Mouse (Mus musculus) limb, embryonic 13.5 days (tissue): Measurements from ENCODE around the gene Krtap1-4. TPM values are rescaled to one million over a fixed set of nuclear protein-coding genes. Genes with fewer than 3 reads are reported as not detected.
"Not testable (repeated sequence)": the region's sequence is repeated elsewhere in the genome, so short reads cannot be mapped to it uniquely, and the experiment has no call there.

Experiments
- ATAC-seq: fragments of 200-750 bp; cut with Nextera tagmentation; 2 replicates; pipeline ENCODE4 v1.8.0; 2017; ENCODE audit warnings: low read depth, moderate number of reproducible peaks, moderate TSS enrichment; ENCODE audit not compliant: low FRiP score
- H3K27ac ChIP-seq: fragments of 300-500 bp; sonication (generic); 2 replicates; pipeline ENCODE4 v1.5.1; 2015; ENCODE audit warnings: inconsistent platforms, mild to moderate bottlenecking, moderate library complexity
- H3K27me3 ChIP-seq: fragments of 300-500 bp; sonication (generic); 2 replicates; pipeline ENCODE4 v1.6.1; 2015; ENCODE audit warnings: mild to moderate bottlenecking, inconsistent platforms
- H3K36me3 ChIP-seq: fragments of 300-500 bp; sonication (generic); 2 replicates; pipeline ENCODE4 v1.6.1; 2015; ENCODE audit warnings: inconsistent platforms, mild to moderate bottlenecking, moderate library complexity
- H3K4me1 ChIP-seq: fragments of 300-500 bp; sonication (generic); 2 replicates; pipeline ENCODE4 v1.6.1; 2015; ENCODE audit warnings: inconsistent platforms
- H3K4me2 ChIP-seq: fragments of 300-500 bp; sonication (generic); replicated peaks from 2 replicates; pipeline ENCODE4 v1.6.1; 2015; ENCODE audit warnings: inconsistent platforms, mild to moderate bottlenecking, moderate library complexity
- H3K4me3 ChIP-seq: fragments of 300-500 bp; sonication (generic); 2 replicates; pipeline ENCODE4 v1.5.1; 2015; ENCODE audit warnings: moderate library complexity, mild to moderate bottlenecking, inconsistent platforms
- H3K9ac ChIP-seq: fragments of 300-500 bp; sonication (generic); 2 replicates; pipeline ENCODE4 v1.6.1; 2015; ENCODE audit warnings: mild to moderate bottlenecking, inconsistent platforms
- H3K9me3 ChIP-seq: fragments of 300-500 bp; sonication (generic); 2 replicates; pipeline ENCODE4 v1.6.1; 2016; ENCODE audit warnings: inconsistent platforms
- WGBS: fragments of 180-500 bp; shearing (Covaris S2); methylation state at CpG from one replicate; pipeline ENCODE4 v1.1.7; 2015; 5-methylcytosine and 5-hydroxymethylcytosine counted together
- polyA plus RNA-seq: library from polyadenylated mRNA; unstranded; fragments of >200 nt; fragmentation: Nextera tagmentation; extraction: Ambion mirVana; gene quantifications from 2 replicates; pipeline ENCODE4 v1.2.1, GENCODE M21; 2015

The Krtap1-4 gene
- polyA plus RNA-seq: not detected in 2 replicates

- Histone ChIP-seq H3K4me1 (no peaks in the 10 kb centered on the region), H3K27me3 (no peaks in the 10 kb centered on the region), H3K36me3 (no peaks in the 10 kb centered on the region), H3K4me3 (no peak within 1 kb of the TSS), H3K27ac (no peak within 1 kb of the TSS), H3K9ac (no peak within 1 kb of the TSS), H3K9me3 (no peaks in the 10 kb centered on the region), H3K4me2 (no peak within 1 kb of the TSS)
- WGBS: 66% methylated on average over 5 of the region's 5 CpGs
- ATAC-seq: no peak
These were observed at the start of gene Krtap1-4 for GRCm38 (mm10) chr11:99583245-99583704. TSS of gene Krtap1-4 (minus strand) at chr11:99583654.

- WGBS: 69% methylated on average over 3 of the region's 3 CpGs
- H3K4me2 ChIP-seq: no peak overlapping the region
- no peaks in the 10 kb centered on the region for H3K36me3 ChIP-seq
- H3K9me3 ChIP-seq: no peaks in the 10 kb centered on the region
- H3K27ac ChIP-seq: no peak overlapping the region
- peaks cover 5% of the 10 kb centered on the region; the same call in 1 of the 2 replicates for H3K27me3 ChIP-seq
- no peak for ATAC-seq
- H3K4me3 ChIP-seq: no peak overlapping the region
- H3K9ac ChIP-seq: no peak overlapping the region
- H3K4me1 ChIP-seq: no peaks in the 10 kb centered on the region
These were observed 47.4 kb upstream of the Krtap1-4 start for GRCm38 (mm10) chr11:99630890-99631289.

DNA sequence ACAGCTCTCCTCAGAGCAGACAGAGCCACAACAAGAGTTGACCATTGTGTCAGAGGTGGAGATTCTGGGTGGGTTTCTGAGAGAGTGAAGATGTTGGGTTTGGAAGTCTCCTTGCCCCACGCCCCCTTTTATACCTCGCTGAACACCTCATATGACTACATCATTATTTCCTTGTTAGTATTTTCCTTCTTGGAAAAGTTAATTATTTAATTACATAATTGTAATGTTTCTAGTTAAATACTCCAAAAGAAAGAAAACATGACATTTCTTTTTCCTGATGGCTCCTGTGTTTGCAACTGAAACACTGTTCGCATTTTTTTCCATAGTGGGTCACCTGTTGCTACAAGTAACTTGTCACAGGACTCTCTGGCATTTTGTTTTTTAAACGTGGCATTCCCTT is 44.7 kb upstream of the Krtap1-4 start, which contains the start of gene Krtap4-1:
Gene Krtap4-1 (minus strand): TSS at position 101 of the 400 bp plus-strand sequence.
- WGBS: 81% methylated on average over 4 of the region's 4 CpGs
- ATAC-seq: no peak
- Histone ChIP-seq H3K36me3 (no peaks in the 10 kb centered on the region), H3K4me3 (no peak within 1 kb of the TSS), H3K4me2 (no peak within 1 kb of the TSS), H3K27me3 (peaks cover 3% of the 10 kb centered on the region; the same call in 1 of the 2 replicates), H3K27ac (no peak within 1 kb of the TSS), H3K9me3 (no peaks in the 10 kb centered on the region), H3K4me1 (no peaks in the 10 kb centered on the region), H3K9ac (no peak within 1 kb of the TSS)

- Histone ChIP-seq H3K36me3 (no peaks in the 10 kb centered on the region), H3K9me3 (no peaks in the 10 kb centered on the region), H3K27ac (no peak within 1 kb of the TSS), H3K4me1 (no peaks in the 10 kb centered on the region), H3K4me2 (no peak within 1 kb of the TSS), H3K4me3 (no peak within 1 kb of the TSS), H3K27me3 (no peaks in the 10 kb centered on the region), H3K9ac (no peak within 1 kb of the TSS)
- 78% methylated on average over 2 of the region's 2 CpGs for WGBS
- no peak for ATAC-seq
These were observed 36.9 kb upstream of the Krtap1-4 start, which contains the start of gene Gm11562 for GRCm38 (mm10) chr11:99620335-99620734. TSS of gene Gm11562 (minus strand) at chr11:99620435.

DNA sequence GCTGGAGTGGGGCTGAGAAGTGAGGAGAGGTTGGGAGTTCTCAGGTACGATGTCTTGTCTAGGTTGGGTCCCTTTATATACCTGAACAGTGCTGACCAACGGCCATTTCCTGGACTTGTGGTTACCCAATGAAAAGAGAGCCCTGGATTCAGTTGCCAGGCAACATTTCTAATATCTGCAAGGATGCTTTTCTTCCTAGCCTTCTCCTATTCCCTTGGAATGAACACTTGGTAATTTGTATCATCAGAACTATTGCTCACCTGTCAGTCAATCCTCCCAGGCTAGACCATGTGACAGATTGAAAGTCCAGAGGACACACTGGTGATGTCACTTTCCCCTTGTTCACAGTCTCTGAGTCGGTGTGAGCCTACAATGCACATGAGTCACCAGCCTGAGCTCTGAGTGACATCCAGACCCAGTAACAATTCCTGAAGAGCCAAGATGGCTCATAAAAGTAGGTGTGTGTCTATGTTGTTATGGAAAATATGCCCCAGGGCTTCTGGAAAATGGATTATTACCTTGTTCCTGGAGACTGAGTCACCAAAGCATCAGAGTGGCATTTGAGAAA is 31.4 kb upstream of the Krtap1-4 start, which contains the start of gene Krtap2-4:
Gene Krtap2-4 (minus strand): TSS at position 51 of the 568 bp plus-strand sequence.
- no peaks in the 10 kb centered on the region for H3K36me3 ChIP-seq
- H3K27ac ChIP-seq: no peak within 1 kb of the TSS
- H3K9me3 ChIP-seq: no peaks in the 10 kb centered on the region
- H3K9ac ChIP-seq: no peak within 1 kb of the TSS
- H3K4me3 ChIP-seq: no peak within 1 kb of the TSS
- no peak within 1 kb of the TSS for H3K4me2 ChIP-seq
- ATAC-seq: no peak
- H3K27me3 ChIP-seq: no peaks in the 10 kb centered on the region
- WGBS: 76% methylated on average over 3 of the region's 3 CpGs
- H3K4me1 ChIP-seq: no peaks in the 10 kb centered on the region

- not testable (repeated sequence) for H3K36me3 ChIP-seq, H3K4me2 ChIP-seq, H3K9me3 ChIP-seq, H3K4me1 ChIP-seq, H3K27ac ChIP-seq, ATAC-seq, H3K27me3 ChIP-seq, H3K9ac ChIP-seq, H3K4me3 ChIP-seq
- 24% methylated on average over 2 of the region's 2 CpGs for WGBS
These were observed 26.6 kb upstream of the Krtap1-4 start, which contains the start of gene Gm11937 for GRCm38 (mm10) chr11:99610089-99610488. TSS of gene Gm11937 (minus strand) at chr11:99610189.

GRCm38 (mm10) chr11:99609126-99609525 is 25.7 kb upstream of the Krtap1-4 start:
- no peaks in the 10 kb centered on the region for H3K4me1 ChIP-seq
- H3K9me3 ChIP-seq: no peaks in the 10 kb centered on the region
- no peak for ATAC-seq
- no peak overlapping the region for H3K27ac ChIP-seq
- no peak overlapping the region for H3K9ac ChIP-seq
- H3K4me2 ChIP-seq: no peak overlapping the region
- H3K4me3 ChIP-seq: no peak overlapping the region
- H3K27me3 ChIP-seq: no peaks in the 10 kb centered on the region
- 62% methylated on average over 1 of the region's 1 CpGs for WGBS
- H3K36me3 ChIP-seq: no peaks in the 10 kb centered on the region

DNA sequence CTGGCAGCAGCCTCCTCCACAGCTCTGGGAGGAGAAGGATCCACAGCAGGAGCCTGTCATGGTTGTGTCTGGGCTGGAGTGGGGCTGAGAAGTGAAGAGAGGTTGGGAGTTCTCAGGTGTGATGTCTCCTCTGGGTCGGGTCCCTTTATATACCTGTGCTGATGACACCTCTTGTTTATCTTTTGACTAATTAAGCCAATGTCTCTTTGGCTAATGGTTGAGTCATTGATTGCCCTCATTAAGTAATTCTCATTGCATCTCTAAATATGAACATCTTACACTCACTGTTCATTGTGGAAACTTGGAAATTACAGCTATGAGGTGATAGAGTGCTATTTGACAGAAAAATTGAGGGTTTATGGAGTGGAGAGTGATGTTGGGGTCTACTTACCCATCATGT is 19.8 kb upstream of the Krtap1-4 start, which contains the start of gene Gm11938:
Gene Gm11938 (minus strand): TSS at position 101 of the 400 bp plus-strand sequence.
- H3K9me3 ChIP-seq, H3K36me3 ChIP-seq, ATAC-seq, H3K4me2 ChIP-seq, H3K9ac ChIP-seq, H3K4me1 ChIP-seq, H3K27me3 ChIP-seq, H3K27ac ChIP-seq, H3K4me3 ChIP-seq: not testable (repeated sequence)
- 44% methylated on average over 1 of the region's 1 CpGs for WGBS

DNA sequence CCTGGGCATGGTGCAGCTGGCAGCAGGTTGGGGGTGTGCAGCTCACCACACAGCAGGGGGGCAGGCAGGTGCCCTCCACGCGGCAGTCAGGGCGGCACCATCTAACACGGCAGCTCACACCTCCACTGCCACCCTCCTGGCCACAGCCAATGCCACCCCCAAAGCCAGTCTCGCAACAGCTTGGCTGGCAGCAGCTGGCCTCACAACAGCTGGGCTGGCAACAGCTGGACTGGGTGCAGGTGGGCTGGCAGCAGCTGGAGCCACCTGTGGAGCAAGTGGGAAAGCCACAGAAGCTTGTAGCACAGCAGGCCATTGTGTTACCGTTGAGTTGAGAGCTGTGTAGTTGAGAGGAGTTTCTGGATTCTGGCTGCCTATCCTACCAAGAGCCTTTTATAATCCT is 14.3 kb upstream of the Krtap1-4 start, which contains the start of gene Krtap9-3:
Gene Krtap9-3 (minus strand): TSS at position 364 of the 400 bp plus-strand sequence.
- not testable (repeated sequence) for H3K4me1 ChIP-seq, H3K9me3 ChIP-seq, H3K4me3 ChIP-seq, H3K4me2 ChIP-seq, ATAC-seq, H3K9ac ChIP-seq, H3K27me3 ChIP-seq, H3K27ac ChIP-seq, H3K36me3 ChIP-seq
- WGBS: 73% methylated on average over 6 of the region's 6 CpGs

- Histone ChIP-seq H3K4me3 (no peak within 1 kb of the TSS), H3K4me2 (no peak within 1 kb of the TSS), H3K27me3 (no peaks in the 10 kb centered on the region), H3K36me3 (no peaks in the 10 kb centered on the region), H3K9ac (no peak within 1 kb of the TSS), H3K27ac (no peak within 1 kb of the TSS), H3K9me3 (no peaks in the 10 kb centered on the region), H3K4me1 (no peaks in the 10 kb centered on the region)
- 76% methylated on average over 6 of the region's 6 CpGs for WGBS
- no peak for ATAC-seq
These were observed 7.5 kb upstream of the Krtap1-4 start, which contains the start of gene Krtap1-3 for GRCm38 (mm10) chr11:99590981-99591380. TSS of gene Krtap1-3 (minus strand) at chr11:99591339.

DNA sequence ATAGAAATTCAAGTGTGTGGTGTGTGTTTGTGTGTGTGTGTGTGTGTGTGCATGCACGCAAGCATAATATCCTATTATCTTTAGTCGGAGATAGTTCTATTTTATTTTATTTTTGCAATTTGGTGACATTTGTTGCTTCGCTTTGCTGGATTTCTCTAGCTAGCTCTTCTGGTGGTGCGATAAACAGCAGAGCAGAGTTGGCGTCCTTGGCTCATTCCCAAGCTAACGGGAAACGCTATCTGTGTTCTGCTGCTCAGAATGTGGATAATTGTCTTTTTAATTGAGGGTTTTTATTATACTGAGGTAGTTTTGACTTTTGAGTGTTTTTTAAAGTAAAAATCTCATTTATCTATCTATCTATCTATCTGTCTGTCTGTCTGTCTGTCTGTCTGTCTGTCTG is 1.6 kb upstream of the Krtap1-4 start:
- no peaks in the 10 kb centered on the region for H3K36me3 ChIP-seq
- H3K27ac ChIP-seq: no peak overlapping the region
- H3K4me1 ChIP-seq: no peaks in the 10 kb centered on the region
- no peak for ATAC-seq
- no peak overlapping the region for H3K4me3 ChIP-seq
- no peak overlapping the region for H3K9ac ChIP-seq
- no peaks in the 10 kb centered on the region for H3K9me3 ChIP-seq
- no peak overlapping the region for H3K4me2 ChIP-seq
- H3K27me3 ChIP-seq: no peaks in the 10 kb centered on the region
- 89% methylated on average over 7 of the region's 7 CpGs for WGBS

GRCm38 (mm10) chr11:99581564-99581963 is 1.9 kb downstream of the Krtap1-4 start:
- no peaks in the 10 kb centered on the region for H3K9me3 ChIP-seq
- H3K4me3 ChIP-seq: no peak overlapping the region
- no peak overlapping the region for H3K4me2 ChIP-seq
- no peaks in the 10 kb centered on the region for H3K4me1 ChIP-seq
- 82% methylated on average over 6 of the region's 6 CpGs for WGBS
- H3K9ac ChIP-seq: no peak overlapping the region
- no peaks in the 10 kb centered on the region for H3K36me3 ChIP-seq
- H3K27me3 ChIP-seq: no peaks in the 10 kb centered on the region
- H3K27ac ChIP-seq: no peak overlapping the region
- no peak for ATAC-seq

- Histone ChIP-seq H3K9ac (no peak overlapping the region), H3K4me3 (no peak overlapping the region), H3K27me3 (no peaks in the 10 kb centered on the region), H3K27ac (no peak overlapping the region), H3K4me1 (no peaks in the 10 kb centered on the region), H3K36me3 (no peaks in the 10 kb centered on the region), H3K9me3 (no peaks in the 10 kb centered on the region), H3K4me2 (no peak overlapping the region)
- 88% methylated on average over 5 of the region's 5 CpGs for WGBS
- no peak for ATAC-seq
These were observed 2.4 kb downstream of the Krtap1-4 start for GRCm38 (mm10) chr11:99581051-99581450.
